Mouse (Mus musculus): ENCODE measurements at regions not wholly inside any gene's neighbourhood (a gene's known extent, or its start where the extent isn't known, plus 50 kb on each side); places are given as distances from the start of the nearest gene placed in this dataset.

DNA sequence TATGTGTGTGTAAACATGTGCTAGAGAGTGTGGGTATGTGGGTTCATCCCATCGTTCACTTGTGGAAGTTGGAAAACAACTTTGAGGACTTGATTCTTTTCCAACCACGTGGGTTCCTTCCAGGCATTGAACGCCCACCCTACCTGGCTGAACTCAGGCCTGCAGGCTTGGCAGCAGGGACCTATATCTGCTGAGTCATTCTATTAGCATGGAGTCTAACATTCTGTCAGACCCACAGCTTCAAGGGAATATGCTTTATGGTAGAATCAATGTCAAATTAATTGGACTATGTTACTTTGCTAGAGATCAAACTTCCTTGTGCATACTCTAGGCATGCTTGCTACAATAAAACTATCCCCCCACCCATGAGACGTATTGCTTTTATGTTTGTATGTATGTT, 56.1 kb upstream of the Ep300 start:
- H3K4me2 ChIP-seq (ENCODE audit: low read depth): no peak overlapping the region
- H3K9me3 ChIP-seq (ENCODE audit: control insufficient read depth, low read length): no peaks in the 10 kb centered on the region
- 66% methylated on average over 4 of the region's 4 CpGs for WGBS (ENCODE audit: insufficient replicate concordance)
- DNase-seq (ENCODE audit: low read depth in 3 of 3, low spot score in 3 of 3): no peak
- TF ChIP-seq EP300 (IDR thresholded peaks at IDR 0.05; ENCODE audit: low read depth) (no peak), CTCF (IDR thresholded peaks at IDR 0.05; ENCODE audit: low read depth) (no peak)
- ATAC-seq (ENCODE audit: insufficient read depth): no peak
- no peaks in the 10 kb centered on the region for H3K36me3 ChIP-seq (replicated peaks; ENCODE audit: control insufficient read depth, insufficient read depth, low read depth)
- peaks cover 21 to 35% of the 10 kb centered on the region in 2 experiments for H3K4me1 ChIP-seq (replicated peaks; ENCODE audit: control insufficient read depth in 2 of 2, insufficient read depth in 2 of 2, low read length in 1 of 2)
- no peak overlapping the region for H3K9ac ChIP-seq (replicated peaks)
- H3K27ac ChIP-seq: peak overlapping the region; percentile 74
- H3K4me3 ChIP-seq (ENCODE audit: insufficient read depth in 1 of 2, low read depth in 2 of 2, low read length in 2 of 2): no peak overlapping the region
- H3K27me3 ChIP-seq (ENCODE audit: control insufficient read depth, insufficient read depth, low read length): no peaks in the 10 kb centered on the region

DNA sequence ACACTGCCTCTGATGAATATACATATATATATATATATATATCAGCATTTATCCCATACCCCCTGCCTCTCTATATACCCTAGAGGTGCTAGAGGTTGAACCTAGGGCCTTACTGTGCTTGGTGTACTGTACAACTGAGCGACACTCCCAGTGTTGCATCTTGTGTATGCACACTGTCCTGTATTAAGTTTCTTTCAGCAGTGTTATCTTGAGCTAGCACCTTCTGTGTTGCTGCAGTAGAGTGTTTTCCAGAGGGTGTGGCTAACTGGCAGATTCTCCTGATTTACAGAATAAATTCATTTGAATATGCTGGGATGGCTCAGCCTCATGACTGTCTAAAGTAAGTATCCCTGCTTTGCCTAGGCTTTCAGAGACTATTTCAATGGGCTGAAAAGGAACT, 54.7 kb upstream of the Ep300 start:
- H3K9ac ChIP-seq (replicated peaks): no peak overlapping the region
- H3K4me2 ChIP-seq (ENCODE audit: low read depth): peak overlapping the region; percentile 36
- no peaks in the 10 kb centered on the region for H3K9me3 ChIP-seq (ENCODE audit: control insufficient read depth, low read length)
- no peak overlapping the region for H3K4me3 ChIP-seq (ENCODE audit: insufficient read depth in 1 of 2, low read depth in 2 of 2, low read length in 2 of 2)
- H3K27me3 ChIP-seq (ENCODE audit: control insufficient read depth, insufficient read depth, low read length): no peaks in the 10 kb centered on the region
- DNase-seq (ENCODE audit: low read depth in 3 of 3, low spot score in 3 of 3) (peak; percentile 74 to 81 (median 77)), ATAC-seq (ENCODE audit: insufficient read depth) (peak; percentile 98)
- TF ChIP-seq CTCF (IDR thresholded peaks at IDR 0.05; ENCODE audit: low read depth) (no peak), EP300 (IDR thresholded peaks at IDR 0.05; ENCODE audit: low read depth) (peak; percentile 93)
- no peaks in the 10 kb centered on the region for H3K36me3 ChIP-seq (replicated peaks; ENCODE audit: control insufficient read depth, insufficient read depth, low read depth)
- WGBS (ENCODE audit: insufficient replicate concordance): 21% methylated on average over 1 of the region's 1 CpGs
- peak overlapping the region; percentile 74 for H3K27ac ChIP-seq
- peaks cover 28 to 41% of the 10 kb centered on the region in 2 experiments for H3K4me1 ChIP-seq (replicated peaks; ENCODE audit: control insufficient read depth in 2 of 2, insufficient read depth in 2 of 2, low read length in 1 of 2)

DNA sequence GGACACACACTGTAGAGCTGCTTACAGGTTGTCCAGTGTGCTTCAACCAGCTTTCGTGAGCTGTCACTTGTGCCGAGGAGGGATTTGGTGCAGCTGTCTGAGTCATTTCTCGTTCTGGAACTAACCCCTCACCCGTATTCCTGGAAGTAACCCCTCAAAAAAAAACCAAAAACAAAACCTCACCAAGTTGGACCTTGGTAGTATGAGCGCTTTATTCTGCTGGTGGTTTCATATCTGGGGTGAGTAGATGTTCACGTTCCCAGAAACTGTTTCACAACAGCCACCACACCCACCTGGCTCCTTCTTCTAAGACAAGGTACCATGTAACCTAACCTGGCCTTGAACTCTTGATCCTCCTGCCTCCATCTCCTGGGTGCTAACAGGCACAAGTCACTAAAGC, 50.6 kb upstream of the Ep300 start:
- no peak overlapping the region for H3K27ac ChIP-seq
- H3K4me1 ChIP-seq (replicated peaks; ENCODE audit: control insufficient read depth in 2 of 2, insufficient read depth in 2 of 2, low read length in 1 of 2): peaks cover 28 to 42% of the 10 kb centered on the region in 2 experiments
- no peaks in the 10 kb centered on the region for H3K27me3 ChIP-seq (ENCODE audit: control insufficient read depth, insufficient read depth, low read length)
- no peak for TF ChIP-seq EP300 (IDR thresholded peaks at IDR 0.05; ENCODE audit: low read depth)
- no peak for TF ChIP-seq CTCF (IDR thresholded peaks at IDR 0.05; ENCODE audit: low read depth)
- H3K4me3 ChIP-seq (ENCODE audit: insufficient read depth in 1 of 2, low read depth in 2 of 2, low read length in 2 of 2): no peak overlapping the region
- no peak overlapping the region; the same call in 1 of the 2 replicates for H3K9ac ChIP-seq (replicated peaks)
- H3K9me3 ChIP-seq (ENCODE audit: control insufficient read depth, low read length): no peaks in the 10 kb centered on the region
- ATAC-seq (ENCODE audit: insufficient read depth) (no peak), DNase-seq (ENCODE audit: low read depth in 3 of 3, low spot score in 3 of 3) (no peak)
- H3K36me3 ChIP-seq (replicated peaks; ENCODE audit: control insufficient read depth, insufficient read depth, low read depth): no peaks in the 10 kb centered on the region
- WGBS (ENCODE audit: insufficient replicate concordance): 11% methylated on average over 6 of the region's 6 CpGs
- H3K4me2 ChIP-seq (ENCODE audit: low read depth): peak overlapping the region; percentile 22; the same call in 1 of the 2 replicates

Data from liver, embryonic 14.5 days (tissue).